Mouse (Mus musculus) limb, embryonic 11.5 days (tissue): ENCODE measurements at regions not wholly inside any gene's neighbourhood (a gene's known extent, or its start where the extent isn't known, plus 50 kb on each side); places are given as distances from the start of the nearest gene placed in this dataset.

ENCODE experiments used
- ATAC-seq: fragments of 200-750 bp; cut with Nextera tagmentation; 2 replicates; pipeline ENCODE4 v1.8.0; 2017; ENCODE audit warnings: low read depth; ENCODE audit not compliant: insufficient number of reproducible peaks, low FRiP score, low TSS enrichment
- DNase-seq: peaks from one replicate; pipeline ENCODE4 v3.0.0-alpha.2; 2015; ENCODE audit warnings: low spot score
- H3K27ac ChIP-seq: fragments of 300-500 bp; sonication (generic); replicated peaks from 2 replicates; pipeline ENCODE4 v1.5.1; 2014; ENCODE audit warnings: low read depth, mild to moderate bottlenecking, low read length
- H3K27me3 ChIP-seq: fragments of 300-500 bp; sonication (generic); 2 replicates; pipeline ENCODE4 v1.6.1; 2014; ENCODE audit warnings: mild to moderate bottlenecking, low read length, mixed read lengths; ENCODE audit not compliant: control insufficient read depth, insufficient read depth
- H3K36me3 ChIP-seq: fragments of 300-500 bp; sonication (generic); 2 replicates; pipeline ENCODE4 v1.6.1; 2014; ENCODE audit warnings: mild to moderate bottlenecking, low read length, moderate library complexity, mixed read lengths; ENCODE audit not compliant: control insufficient read depth, insufficient read depth
- H3K4me1 ChIP-seq: fragments of 300-500 bp; sonication (generic); 2 replicates; pipeline ENCODE4 v1.6.1; 2014; ENCODE audit warnings: low read length, mixed read lengths; ENCODE audit not compliant: control insufficient read depth, insufficient read depth
- H3K4me2 ChIP-seq: fragments of 300-500 bp; sonication (generic); 2 replicates; pipeline ENCODE4 v1.6.1; 2014; ENCODE audit warnings: low read depth, mild to moderate bottlenecking, moderate library complexity; ENCODE audit not compliant: severe bottlenecking
- H3K4me3 ChIP-seq: fragments of 300-500 bp; sonication (generic); 2 replicates; pipeline ENCODE4 v1.5.1; 2014; ENCODE audit warnings: low read depth, low read length
- H3K9ac ChIP-seq: fragments of 300-500 bp; sonication (generic); 2 replicates; pipeline ENCODE4 v1.6.1; 2014; ENCODE audit warnings: mild to moderate bottlenecking, low read length
- H3K9me3 ChIP-seq: fragments of 300-500 bp; sonication (generic); 2 replicates; pipeline ENCODE4 v1.6.1; 2016; ENCODE audit warnings: low read length; ENCODE audit not compliant: control insufficient read depth
- WGBS: fragments of 180-500 bp; shearing (Covaris S2); extraction: QIAGEN DNeasy Blood & Tissue Kit; methylation state at CpG from one replicate; pipeline ENCODE4 v1.1.7; 2014; 5-methylcytosine and 5-hydroxymethylcytosine counted together

DNA sequence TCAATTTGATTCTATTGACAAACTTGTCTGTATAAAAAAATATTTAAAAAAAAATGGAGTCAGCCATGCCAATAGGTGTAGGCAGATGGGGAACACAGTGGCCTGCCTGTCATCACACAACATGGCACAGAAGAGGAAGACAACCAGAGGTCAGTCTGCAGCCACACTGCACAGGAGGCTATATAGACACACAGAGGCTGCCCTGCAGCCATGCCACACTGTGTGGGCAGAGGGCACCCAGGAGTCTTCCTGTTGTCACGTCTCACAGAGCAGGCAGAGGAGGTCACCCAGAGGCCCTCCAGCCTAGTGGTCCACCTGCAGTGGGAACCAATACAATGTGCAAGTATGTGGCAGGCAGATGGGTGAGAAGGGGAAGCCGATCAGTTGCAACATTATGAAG lies 108.5 kb upstream of the Fer start:
- 89% methylated on average over 2 of the region's 2 CpGs for WGBS
- DNase-seq, result no peak
- Histone ChIP-seq H3K9ac (no peak overlapping the region), H3K4me3 (no peak overlapping the region), H3K36me3 (no peaks in the 10 kb centered on the region), H3K4me2 (no peak overlapping the region), H3K4me1 (no peaks in the 10 kb centered on the region), H3K27me3 (no peaks in the 10 kb centered on the region), H3K9me3 (no peaks in the 10 kb centered on the region), H3K27ac (no peak overlapping the region)
- no peak for ATAC-seq

DNA sequence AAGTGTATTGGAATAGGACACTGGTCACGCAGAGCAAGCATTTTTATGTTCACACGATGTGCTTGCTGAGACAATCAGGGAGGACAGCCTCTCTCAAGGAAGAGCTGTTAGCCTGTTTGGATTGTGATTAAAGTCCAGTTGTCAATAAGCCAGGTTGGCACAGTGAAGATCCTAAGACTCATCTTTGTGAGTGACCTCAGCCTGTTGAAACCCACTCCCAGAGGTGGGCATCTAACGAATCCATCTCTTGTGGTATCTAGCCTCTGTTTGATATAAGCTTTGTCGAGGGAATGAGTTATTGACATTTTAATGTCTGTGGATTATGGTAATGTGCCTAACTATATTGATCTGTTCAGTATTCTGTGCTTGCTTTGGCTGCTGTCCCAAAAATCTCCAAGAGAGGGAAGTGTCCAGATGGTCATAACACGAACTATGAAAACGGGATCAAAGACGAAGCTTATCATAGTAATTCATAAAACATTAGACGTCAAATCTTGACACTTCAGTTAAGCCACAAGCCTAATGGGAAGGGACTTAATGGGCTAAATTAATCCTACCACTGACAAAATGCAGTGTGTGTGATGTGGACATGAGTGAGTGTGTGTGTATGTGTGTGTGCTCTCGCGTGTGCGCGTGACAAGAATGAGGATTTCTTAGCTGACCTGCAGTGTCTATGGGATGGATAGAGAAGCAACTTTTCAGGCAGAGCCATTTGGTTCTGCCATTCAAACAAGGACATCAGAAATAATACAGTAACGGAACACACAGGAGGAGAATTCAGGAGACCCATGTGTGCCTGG lies 104.8 kb upstream of the Fer start:
- no peak overlapping the region for H3K9ac ChIP-seq
- H3K4me3 ChIP-seq, result no peak overlapping the region
- H3K4me2 ChIP-seq, result no peak overlapping the region
- no peaks in the 10 kb centered on the region for H3K9me3 ChIP-seq
- no peak for DNase-seq
- 88% methylated on average over 13 of the region's 13 CpGs for WGBS
- H3K27me3 ChIP-seq, result no peaks in the 10 kb centered on the region
- no peaks in the 10 kb centered on the region for H3K36me3 ChIP-seq
- no peaks in the 10 kb centered on the region for H3K4me1 ChIP-seq
- ATAC-seq, result no peak
- no peak overlapping the region for H3K27ac ChIP-seq

DNA sequence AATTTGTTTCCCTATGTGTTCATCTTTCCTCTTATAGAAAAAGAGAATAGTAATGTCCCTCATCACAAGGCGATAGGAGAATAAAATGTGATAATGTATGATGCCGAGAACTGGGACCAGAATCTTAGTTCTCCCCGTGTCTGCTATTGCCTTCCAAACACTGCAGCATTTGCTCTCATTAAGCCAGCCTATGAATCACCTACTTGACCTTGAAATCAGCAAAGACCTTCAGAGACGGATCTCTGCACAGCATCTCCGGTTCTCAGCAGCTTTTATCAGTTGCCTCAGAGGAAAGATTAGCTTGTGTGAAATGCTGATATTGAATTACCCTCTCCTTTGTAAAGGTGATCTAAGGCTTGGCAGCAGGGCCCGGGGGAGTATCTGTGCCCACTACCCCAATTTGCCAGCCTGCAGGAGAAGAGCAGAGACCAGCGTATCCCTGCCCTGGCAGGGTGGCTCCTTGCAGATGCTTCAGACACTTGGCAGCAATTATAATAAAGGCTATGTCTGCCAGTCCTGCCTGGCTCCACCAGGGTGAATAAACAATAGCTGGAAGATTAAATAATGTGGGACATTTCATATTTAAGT lies 104.0 kb upstream of the Fer start:
- no peak for DNase-seq
- WGBS, result 84% methylated on average over 7 of the region's 7 CpGs
- no peaks in the 10 kb centered on the region for H3K9me3 ChIP-seq
- H3K27ac ChIP-seq, result no peak overlapping the region
- ATAC-seq, result no peak
- H3K9ac ChIP-seq, result no peak overlapping the region
- H3K36me3 ChIP-seq, result no peaks in the 10 kb centered on the region
- H3K4me1 ChIP-seq, result no peaks in the 10 kb centered on the region
- no peak overlapping the region for H3K4me3 ChIP-seq
- no peaks in the 10 kb centered on the region for H3K27me3 ChIP-seq
- no peak overlapping the region for H3K4me2 ChIP-seq

DNA sequence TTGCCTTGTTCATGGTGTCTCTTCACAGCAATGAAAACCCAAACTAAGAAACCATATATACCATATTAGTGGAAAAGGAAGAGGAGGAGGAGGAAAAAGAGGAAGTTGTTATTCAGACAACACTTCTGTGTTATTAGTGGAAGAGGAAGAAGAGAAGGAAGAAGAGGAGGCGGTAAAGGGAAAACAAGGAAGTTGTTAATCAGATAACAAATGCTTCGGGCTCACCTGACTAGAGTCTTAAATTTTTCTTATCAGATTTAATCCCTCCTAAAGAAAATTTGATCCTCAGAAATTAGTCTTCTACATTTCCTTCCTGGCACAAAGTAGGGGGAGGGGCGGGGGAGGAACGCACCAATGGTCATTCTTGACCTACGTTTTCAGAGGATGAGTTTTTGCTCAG lies 101.8 kb upstream of the Fer start:
- Histone ChIP-seq H3K27ac (no peak overlapping the region), H3K27me3 (no peaks in the 10 kb centered on the region), H3K9ac (no peak overlapping the region), H3K36me3 (no peaks in the 10 kb centered on the region), H3K4me2 (no peak overlapping the region), H3K4me3 (no peak overlapping the region), H3K4me1 (no peaks in the 10 kb centered on the region), H3K9me3 (no peaks in the 10 kb centered on the region)
- ATAC-seq (no peak), DNase-seq (no peak)
- 94% methylated on average over 5 of the region's 5 CpGs for WGBS

DNA sequence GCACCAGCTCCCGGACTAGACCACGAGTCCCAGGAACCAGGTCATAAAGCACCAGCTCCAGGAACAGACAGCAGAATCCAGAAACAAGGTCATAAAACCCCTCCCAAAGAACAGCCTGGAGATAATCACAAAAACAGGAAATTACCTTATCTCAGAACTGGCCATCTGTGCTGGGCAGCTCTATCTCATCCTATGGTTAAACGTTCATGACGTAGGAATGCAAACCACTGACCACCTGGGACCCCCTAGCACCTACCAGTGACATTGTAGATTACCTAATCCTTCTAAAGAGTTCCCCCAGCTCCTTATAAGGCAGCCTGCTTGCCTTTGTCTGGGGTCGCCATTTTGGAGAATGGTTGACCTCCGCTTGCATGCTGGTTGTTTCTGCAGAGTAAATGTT lies 91.8 kb upstream of the Fer start:
- H3K9me3 ChIP-seq, result no peaks in the 10 kb centered on the region
- 71% methylated on average over 6 of the region's 6 CpGs for WGBS
- H3K4me1 ChIP-seq, result no peaks in the 10 kb centered on the region
- DNase-seq (no peak), ATAC-seq (no peak)
- no peaks in the 10 kb centered on the region for H3K27me3 ChIP-seq
- no peaks in the 10 kb centered on the region for H3K36me3 ChIP-seq
- no peak overlapping the region for H3K4me2 ChIP-seq
- no peak overlapping the region for H3K4me3 ChIP-seq
- H3K27ac ChIP-seq, result no peak overlapping the region
- no peak overlapping the region for H3K9ac ChIP-seq

DNA sequence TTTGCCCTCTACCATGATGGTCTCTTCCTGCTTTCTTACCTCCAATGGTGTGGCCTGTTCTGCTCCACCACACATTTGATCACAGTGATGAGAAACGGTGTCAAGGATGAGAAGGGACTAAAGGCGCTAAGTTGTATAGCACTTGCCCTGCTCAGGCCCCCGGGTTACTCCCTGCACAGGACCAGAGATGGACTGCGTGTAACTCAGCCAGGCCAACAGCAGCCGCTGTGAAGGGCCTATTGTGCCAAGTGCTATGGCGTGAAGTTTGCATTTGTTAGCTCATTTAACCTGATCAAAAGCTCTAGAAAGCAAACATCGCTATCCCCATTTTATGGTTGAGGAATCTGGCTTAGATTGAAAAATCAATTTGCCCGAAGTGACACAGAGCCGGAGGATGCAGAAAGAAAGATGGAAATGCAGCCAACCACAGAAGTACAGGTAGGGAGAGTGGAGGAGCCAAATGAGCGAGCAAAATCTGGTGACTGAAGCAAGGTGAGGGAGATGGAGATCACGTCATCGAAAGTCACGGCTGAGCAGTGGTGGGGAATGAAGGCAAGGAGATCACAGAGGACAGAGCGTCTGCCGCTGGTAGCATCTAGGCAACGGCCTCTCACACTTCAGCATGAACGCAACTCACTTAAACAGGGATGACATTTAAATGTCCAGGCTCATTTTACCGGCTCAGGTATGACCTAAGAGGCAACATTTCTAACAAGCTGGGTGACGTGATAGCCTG lies 78.3 kb upstream of the Fer start:
- no peak for DNase-seq
- no peaks in the 10 kb centered on the region for H3K4me1 ChIP-seq
- H3K9me3 ChIP-seq, result no peaks in the 10 kb centered on the region
- H3K27me3 ChIP-seq, result no peaks in the 10 kb centered on the region
- no peak overlapping the region for H3K27ac ChIP-seq
- H3K9ac ChIP-seq, result no peak overlapping the region
- no peak overlapping the region for H3K4me3 ChIP-seq
- WGBS, result 89% methylated on average over 19 of the region's 19 CpGs
- no peak for ATAC-seq
- H3K36me3 ChIP-seq, result no peaks in the 10 kb centered on the region
- H3K4me2 ChIP-seq, result no peak overlapping the region

DNA sequence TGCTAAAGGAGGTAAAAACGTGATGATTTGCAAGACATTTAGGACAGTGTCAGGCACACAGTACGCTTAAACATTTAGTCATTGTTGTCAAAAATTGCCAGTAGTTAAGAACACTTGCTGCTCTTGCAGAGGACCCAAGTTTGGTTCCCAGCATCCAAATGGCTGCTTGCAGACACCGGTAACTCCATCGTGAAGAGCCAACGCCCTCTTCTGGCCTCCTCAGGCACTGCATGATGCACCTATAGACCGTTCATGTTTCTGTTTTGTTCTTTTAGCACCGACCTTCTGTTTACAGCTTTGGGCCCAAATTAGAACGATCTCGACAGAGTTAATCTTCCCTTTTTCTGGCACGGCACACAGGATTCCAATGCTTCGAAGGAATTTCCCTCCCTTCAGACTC lies 76.4 kb upstream of the Fer start:
- Histone ChIP-seq H3K9me3 (no peaks in the 10 kb centered on the region), H3K4me1 (no peaks in the 10 kb centered on the region), H3K27ac (no peak overlapping the region), H3K27me3 (no peaks in the 10 kb centered on the region), H3K36me3 (no peaks in the 10 kb centered on the region), H3K4me3 (no peak overlapping the region), H3K9ac (no peak overlapping the region), H3K4me2 (no peak overlapping the region)
- no peak for DNase-seq
- WGBS, result 85% methylated on average over 11 of the region's 11 CpGs
- ATAC-seq, result no peak

DNA sequence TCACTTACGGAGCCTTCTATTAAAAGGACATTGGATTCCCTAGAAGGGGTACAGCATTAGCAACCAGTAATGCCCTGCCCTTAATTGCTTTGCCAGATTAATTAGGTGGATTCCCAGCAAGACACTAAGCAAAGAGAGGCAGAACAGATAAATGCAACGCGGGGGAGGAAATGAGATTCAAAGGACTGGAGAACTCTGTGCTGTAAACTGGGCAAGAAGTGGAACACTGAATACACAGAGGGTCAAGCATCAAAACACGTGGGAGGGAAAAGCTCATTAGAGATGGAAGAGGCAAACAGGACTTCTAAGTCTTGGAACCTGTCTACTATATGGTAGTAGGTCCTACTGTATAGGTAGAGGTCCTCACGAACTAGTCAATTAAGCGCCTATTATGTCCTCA lies 68.5 kb upstream of the Fer start:
- ATAC-seq (no peak), DNase-seq (no peak)
- no peaks in the 10 kb centered on the region for H3K9me3 ChIP-seq
- H3K27me3 ChIP-seq, result no peaks in the 10 kb centered on the region
- no peak overlapping the region for H3K4me2 ChIP-seq
- H3K4me3 ChIP-seq, result no peak overlapping the region
- H3K27ac ChIP-seq, result no peak overlapping the region
- WGBS, result 78% methylated on average over 6 of the region's 6 CpGs
- no peaks in the 10 kb centered on the region for H3K36me3 ChIP-seq
- no peaks in the 10 kb centered on the region for H3K4me1 ChIP-seq
- H3K9ac ChIP-seq, result no peak overlapping the region
